Mouse (Mus musculus) MEL (cell line): ENCODE data around the gene Lrrc8a. TPM values are rescaled to one million over a fixed set of nuclear protein-coding genes. Genes with fewer than 3 reads are reported as not detected.

Experiments
- DNase-seq: peaks from one replicate; pipeline ENCODE4 v3.0.0; 2011; ENCODE audit warnings: low read depth, low spot score
- H3K27ac ChIP-seq: 2 replicates; pipeline ENCODE4 v1.5.1; 2012; ENCODE audit warnings: low read depth, mild to moderate bottlenecking, control low read depth, low read length, moderate library complexity; ENCODE audit not compliant: control insufficient read depth
- H3K27me3 ChIP-seq, 2 experiments: fragments of 150-350 bp in 1 of 2; sonication (generic) in 1 of 2; 2 replicates each; pipeline ENCODE4 v1.6.1; 2012; ENCODE audit warnings: low read length in 2 of 2, mild to moderate bottlenecking in 2 of 2, improper control_type of control experiment in 1 of 2, moderate library complexity in 1 of 2; ENCODE audit not compliant: insufficient read depth in 2 of 2, control insufficient read depth in 1 of 2
- H3K36me3 ChIP-seq, 2 experiments: 2 replicates each; pipeline ENCODE4 v1.6.1; 2012 to 2014; ENCODE audit warnings: low read length in 2 of 2, improper control_type of control experiment in 1 of 2, inconsistent platforms in 1 of 2, mild to moderate bottlenecking in 1 of 2; ENCODE audit not compliant: insufficient read depth in 2 of 2, control insufficient read depth in 1 of 2
- H3K4me1 ChIP-seq, 2 experiments: fragments of 150-350 bp in 1 of 2; sonication (generic) in 1 of 2; 2 replicates each; pipeline ENCODE4 v1.6.1; 2012; ENCODE audit warnings: low read length in 2 of 2, improper control_type of control experiment in 1 of 2, mild to moderate bottlenecking in 1 of 2; ENCODE audit not compliant: insufficient read depth in 2 of 2, control insufficient read depth in 1 of 2
- H3K4me3 ChIP-seq, 2 experiments: fragments of 150-350 bp in 1 of 2; sonication (generic) in 1 of 2; 2 replicates each; pipeline ENCODE4 v1.5.1; 2012; ENCODE audit warnings: low read depth in 2 of 2, low read length in 2 of 2, mild to moderate bottlenecking in 2 of 2, moderate library complexity in 2 of 2, control low read depth in 1 of 2, improper control_type of control experiment in 1 of 2; ENCODE audit not compliant: control insufficient read depth in 1 of 2, insufficient read depth in 1 of 2
- H3K79me2 ChIP-seq: 2 replicates; pipeline ENCODE4 v1.6.1; 2012; ENCODE audit warnings: mild to moderate bottlenecking, low read length, moderate library complexity; ENCODE audit not compliant: control insufficient read depth, poor library complexity, insufficient read depth
- H3K9ac ChIP-seq: 2 replicates; pipeline ENCODE4 v1.6.1; 2012; ENCODE audit warnings: low read depth, mild to moderate bottlenecking, control low read depth, low read length, moderate library complexity; ENCODE audit not compliant: control insufficient read depth, poor library complexity, severe bottlenecking
- H3K9me3 ChIP-seq: fragments of 150-350 bp; sonication (generic); replicated peaks from 2 replicates; pipeline ENCODE4 v1.6.1; 2012; ENCODE audit warnings: mild to moderate bottlenecking, low read length, improper control_type of control experiment, moderate library complexity; ENCODE audit not compliant: insufficient read depth
- BHLHE40 ChIP-seq: IDR thresholded peaks from 2 replicates; pipeline ENCODE4 v1.6.1; 2012; ENCODE audit warnings: low read depth, mild to moderate bottlenecking, inconsistent platforms, low read length, improper control_type of control experiment, borderline replicate concordance
- CTCF ChIP-seq, 3 experiments: IDR thresholded peaks in 2 of 3; conservative IDR thresholded peaks in 1 of 3; 2 replicates each; pipeline ENCODE4 v1.5.1; 2011 to 2012; ENCODE audit warnings: low read length in 3 of 3, low read depth in 2 of 3, mild to moderate bottlenecking in 2 of 3, improper control_type of control experiment in 1 of 3, inconsistent platforms in 1 of 3, mixed read lengths in 1 of 3, moderate library complexity in 1 of 3; ENCODE audit not compliant: control insufficient read depth in 1 of 3, insufficient read depth in 1 of 3, poor library complexity in 1 of 3, severe bottlenecking in 1 of 3
- ELF1 ChIP-seq: IDR thresholded peaks from 2 replicates; pipeline ENCODE4 v1.6.1; 2014; ENCODE audit warnings: low read depth, mild to moderate bottlenecking, inconsistent platforms, low read length, improper control_type of control experiment, moderate library complexity
- EP300 ChIP-seq, 2 experiments: IDR thresholded peaks; 2 replicates each; pipeline ENCODE4 v1.6.1; 2011; ENCODE audit warnings: improper control_type of control experiment in 2 of 2, low read length in 2 of 2, low read depth in 1 of 2, mild to moderate bottlenecking in 1 of 2
- ETS1 ChIP-seq: IDR thresholded peaks from 2 replicates; pipeline ENCODE4 v1.6.1; 2012; ENCODE audit warnings: low read depth, mild to moderate bottlenecking, inconsistent platforms, low read length, improper control_type of control experiment, moderate library complexity
- GABPA ChIP-seq: IDR thresholded peaks from 2 replicates; pipeline ENCODE4 v1.6.1; 2012; ENCODE audit warnings: low read depth, mild to moderate bottlenecking, inconsistent platforms, low read length, improper control_type of control experiment, moderate library complexity
- HCFC1 ChIP-seq: IDR thresholded peaks from 2 replicates; pipeline ENCODE4 v1.6.1; 2012; ENCODE audit warnings: low read depth, mild to moderate bottlenecking, inconsistent platforms, low read length, improper control_type of control experiment, moderate library complexity
- JUND ChIP-seq: IDR thresholded peaks from 2 replicates; pipeline ENCODE4 v1.6.1; 2011; ENCODE audit warnings: low read depth, mild to moderate bottlenecking, improper control_type of control experiment, low read length
- KAT2A ChIP-seq: conservative IDR thresholded peaks from 2 replicates; pipeline ENCODE4 v1.6.1; 2012; ENCODE audit warnings: low read depth, low read length, improper control_type of control experiment, inconsistent platforms
- MAX ChIP-seq: IDR thresholded peaks from 2 replicates; pipeline ENCODE4 v1.6.1; 2011; ENCODE audit warnings: low read length, improper control_type of control experiment
- MAZ ChIP-seq: IDR thresholded peaks from 2 replicates; pipeline ENCODE4 v1.6.1; 2012; ENCODE audit warnings: low read depth, mild to moderate bottlenecking, inconsistent platforms, low read length, improper control_type of control experiment
- MXI1 ChIP-seq: IDR thresholded peaks from 2 replicates; pipeline ENCODE4 v1.6.1; 2011; ENCODE audit warnings: mild to moderate bottlenecking, low read depth, low read length, improper control_type of control experiment
- MYC ChIP-seq: IDR thresholded peaks from 2 replicates; pipeline ENCODE4 v1.6.1; 2011; ENCODE audit warnings: low read depth, mild to moderate bottlenecking, low read length, improper control_type of control experiment, moderate library complexity
- NELFE ChIP-seq: IDR thresholded peaks from 2 replicates; pipeline ENCODE4 v1.6.1; 2011; ENCODE audit warnings: low read depth, low read length, improper control_type of control experiment
- NRF1 ChIP-seq: IDR thresholded peaks from 2 replicates; pipeline ENCODE4 v1.6.1; 2014; ENCODE audit warnings: low read depth, mild to moderate bottlenecking, inconsistent platforms, low read length, improper control_type of control experiment, moderate library complexity; ENCODE audit not compliant: poor library complexity, insufficient read depth, severe bottlenecking
- POLR2A ChIP-seq, 2 experiments: IDR thresholded peaks; 2 replicates each; pipeline ENCODE4 v1.6.1; 2011 to 2012; ENCODE audit warnings: low read length in 2 of 2, mild to moderate bottlenecking in 2 of 2, control low read depth in 1 of 2, improper control_type of control experiment in 1 of 2, low read depth in 1 of 2, moderate library complexity in 1 of 2; ENCODE audit not compliant: control insufficient read depth in 1 of 2, insufficient read depth in 1 of 2, poor library complexity in 1 of 2
- POLR2AphosphoS2 ChIP-seq: IDR thresholded peaks from 2 replicates; pipeline ENCODE4 v1.6.1; 2011; ENCODE audit warnings: low read length, improper control_type of control experiment
- POLR2AphosphoS5 ChIP-seq: IDR thresholded peaks from 2 replicates; pipeline ENCODE4 v1.6.1; 2012; ENCODE audit warnings: low read depth, borderline replicate concordance, mild to moderate bottlenecking, inconsistent platforms, low read length, moderate library complexity, mixed read lengths
- RAD21 ChIP-seq: IDR thresholded peaks from 2 replicates; pipeline ENCODE4 v1.6.1; 2011; ENCODE audit warnings: mild to moderate bottlenecking, low read depth, low read length, improper control_type of control experiment
- RCOR1 ChIP-seq: IDR thresholded peaks from 2 replicates; pipeline ENCODE4 v1.6.1; 2012; ENCODE audit warnings: low read depth, mild to moderate bottlenecking, inconsistent platforms, low read length, improper control_type of control experiment
- SIN3A ChIP-seq: IDR thresholded peaks from 2 replicates; pipeline ENCODE4 v1.6.1; 2012; ENCODE audit warnings: low read length, improper control_type of control experiment, inconsistent platforms
- TBP ChIP-seq: IDR thresholded peaks from 2 replicates; pipeline ENCODE4 v1.8.0; 2011; ENCODE audit warnings: low read depth, low read length, improper control_type of control experiment
- TCF12 ChIP-seq: IDR thresholded peaks from 2 replicates; pipeline ENCODE4 v1.6.1; 2014; ENCODE audit warnings: low read depth, mild to moderate bottlenecking, inconsistent platforms, low read length, improper control_type of control experiment, moderate library complexity
- UBTF ChIP-seq: IDR thresholded peaks from 2 replicates; pipeline ENCODE4 v1.6.1; 2012; ENCODE audit warnings: low read depth, mild to moderate bottlenecking, inconsistent platforms, low read length, improper control_type of control experiment, moderate library complexity, borderline replicate concordance; ENCODE audit not compliant: insufficient read depth
- USF1 ChIP-seq: IDR thresholded peaks from 2 replicates; pipeline ENCODE4 v1.6.1; 2014; ENCODE audit warnings: low read depth, mild to moderate bottlenecking, inconsistent platforms, low read length, improper control_type of control experiment, moderate library complexity
- ZC3H11A ChIP-seq: IDR thresholded peaks from 2 replicates; pipeline ENCODE4 v1.6.1; 2012; ENCODE audit warnings: low read depth, mild to moderate bottlenecking, inconsistent platforms, low read length, improper control_type of control experiment
- ZKSCAN1 ChIP-seq: IDR thresholded peaks from 2 replicates; pipeline ENCODE4 v1.6.1; 2012; ENCODE audit warnings: low read depth, mild to moderate bottlenecking, inconsistent platforms, low read length, improper control_type of control experiment, moderate library complexity
- ZMIZ1 ChIP-seq: IDR thresholded peaks from 2 replicates; pipeline ENCODE4 v1.6.1; 2012; ENCODE audit warnings: low read depth, mild to moderate bottlenecking, inconsistent platforms, low read length, improper control_type of control experiment, moderate library complexity
- ZNF384 ChIP-seq: IDR thresholded peaks from 2 replicates; pipeline ENCODE4 v1.6.1; 2012; ENCODE audit warnings: low read depth, mild to moderate bottlenecking, inconsistent platforms, low read length, improper control_type of control experiment
- polyA plus RNA-seq, 2 experiments: library from polyadenylated mRNA; stranded (reverse) in 1 of 2; unstranded in 1 of 2; fragments of >175 nt in 1 of 2; fragments of >200 nt in 1 of 2; gene quantifications; 2 replicates each; pipeline versions ENCODE4 v1.2.1 to v1.2.4; 2012; ENCODE audit warnings: low replicate concordance in 2 of 2, low read depth in 1 of 2; ENCODE audit not compliant: insufficient read length in 2 of 2, insufficient read depth in 1 of 2, missing spikeins in 1 of 2
- total RNA-seq: library from RNA; depleted of rRNA; stranded (reverse); fragments of 300-350 nt; gene quantifications from 2 replicates; pipeline ENCODE4 v1.2.3, GENCODE M21; 2012

Lrrc8a gene
- total and polyA plus RNA-seq, 3 experiments = 6.9 to 8.3 TPM; not detected in 1

GRCm38 (mm10) chr2:30205629-30206357 lies 31.7 kb upstream of the Lrrc8a start, which contains the start of gene Kyat1:
TSS of gene Kyat1 (minus strand) at chr2:30205847.
- Histone ChIP-seq H3K4me3 (peak within 1 kb of the TSS; percentile 74 to 77), H3K27me3 (no peaks in the 10 kb centered on the region), H3K9ac (peak within 1 kb of the TSS; percentile 76), H3K9me3 (no peaks in the 10 kb centered on the region), H3K27ac (peak within 1 kb of the TSS; percentile 66), H3K36me3 (no peaks in the 10 kb centered on the region), H3K79me2 (no peaks in the 10 kb centered on the region; the same call in 1 of the 2 replicates), H3K4me1 (peaks cover 3 to 4% of the 10 kb centered on the region in 2 experiments; a peak in 1 of 4 replicates)
- TF ChIP-seq UBTF (no peak), KAT2A (no peak; the same call in 1 of the 2 replicates), ETS1 (peak; percentile 77), MAZ (no peak), USF1 (peak; percentile 49), ELF1 (peak; percentile 92), POLR2A (IDR thresholded peaks at IDR 0.05; ENCODE audit: control insufficient read depth in 1 of 2, insufficient read depth in 1 of 2, low read depth in 1 of 2, low read length in 2 of 2, poor library complexity in 1 of 2) (peak; percentile 68 to 88; a peak in 3 of 4 replicates), RCOR1 (no peak), JUND (no peak), ZNF384 (no peak), ZMIZ1 (0 out of 2 replicates have a peak, but pooled peaks have one; percentile 21), TCF12 (no peak), CTCF (IDR thresholded peaks at IDR 0.05 in 2 of 3, conservative IDR thresholded peaks at IDR 0.05 in 1 of 3; ENCODE audit: control insufficient read depth in 1 of 3, insufficient read depth in 1 of 3, low read depth in 2 of 3, low read length in 3 of 3, poor library complexity in 1 of 3, severe bottlenecking in 1 of 3) (no peak), HCFC1 (peak; percentile 89), ZKSCAN1 (no peak), MXI1 (peak; percentile 97), BHLHE40 (peak; percentile 87), EP300 (IDR thresholded peaks at IDR 0.05; ENCODE audit: low read depth in 1 of 2, low read length in 2 of 2) (no peak), NRF1 (0 out of 2 replicates have a peak, but pooled peaks have one; percentile 4), SIN3A (peak; percentile 99), TBP (peak; percentile 90), MAX (peak; percentile 75), MYC (0 out of 2 replicates have a peak, but pooled peaks have one; percentile 66), POLR2AphosphoS5 (no peak), RAD21 (no peak), ZC3H11A (no peak), POLR2AphosphoS2 (peak; percentile 62; the same call in 1 of the 2 replicates), GABPA (no peak), NELFE (peak; percentile 16; the same call in 1 of the 2 replicates)
- DNase-seq = peak; percentile 99
